Mouse (Mus musculus) forebrain, embryonic 12.5 days (tissue): ENCODE data around the gene E2f4. TPM values are rescaled to one million over a fixed set of nuclear protein-coding genes. Genes with fewer than 3 reads are reported as not detected.

Experiments used
- ATAC-seq: fragments of 200-750 bp; cut with Nextera tagmentation; 2 replicates; pipeline ENCODE4 v1.8.0; 2017; ENCODE audit warnings: moderate TSS enrichment; ENCODE audit not compliant: low FRiP score
- H3K27ac ChIP-seq: fragments of 300-500 bp; sonication (generic); 2 replicates; pipeline ENCODE4 v1.5.1; 2016; ENCODE audit warnings: mild to moderate bottlenecking
- H3K27me3 ChIP-seq: fragments of 300-500 bp; sonication (generic); 2 replicates; pipeline ENCODE4 v1.6.1; 2016; ENCODE audit warnings: mild to moderate bottlenecking
- H3K36me3 ChIP-seq: fragments of 300-500 bp; sonication (generic); replicated peaks from 2 replicates; pipeline ENCODE4 v1.6.1; 2016; ENCODE audit warnings: mild to moderate bottlenecking
- H3K4me1 ChIP-seq: fragments of 300-500 bp; sonication (generic); 2 replicates; pipeline ENCODE4 v1.6.1; 2016
- H3K4me2 ChIP-seq: fragments of 300-500 bp; sonication (generic); 2 replicates; pipeline ENCODE4 v1.6.1; 2016; ENCODE audit warnings: mild to moderate bottlenecking, moderate library complexity
- H3K4me3 ChIP-seq: fragments of 300-500 bp; sonication (generic); replicated peaks from 2 replicates; pipeline ENCODE4 v1.5.1; 2016; ENCODE audit warnings: mild to moderate bottlenecking
- H3K9ac ChIP-seq: fragments of 300-500 bp; sonication (generic); 2 replicates; pipeline ENCODE4 v1.6.1; 2016; ENCODE audit warnings: mild to moderate bottlenecking
- H3K9me3 ChIP-seq: fragments of 300-500 bp; sonication (generic); 2 replicates; pipeline ENCODE4 v1.6.1; 2016
- WGBS: fragments of 180-500 bp; shearing (Covaris S2); methylation state at CpG from one replicate; pipeline ENCODE4 v1.1.7; 2016; 5-methylcytosine and 5-hydroxymethylcytosine counted together
- microRNA counts: library from miRNA; unstranded; fragments of <30 nt; microRNA quantifications from one replicate; lab custom pipeline; 2017
- microRNA-seq: library from miRNA; unstranded; fragments of <30 nt; microRNA quantifications from one replicate; pipeline ENCODE4, GENCODE M21; 2017
- polyA plus RNA-seq: library from polyadenylated mRNA; unstranded; fragments of >200 nt; fragmentation: Nextera tagmentation; extraction: Ambion mirVana; gene quantifications from 2 replicates; pipeline ENCODE4 v1.2.1, GENCODE M21; 2016

The E2f4 gene
- polyA plus RNA-seq, 1 experiment from 2014 or later: 80.1 TPM

- H3K9ac ChIP-seq: peak within 1 kb of the TSS; percentile 60
- no peaks in the 10 kb centered on the region for H3K9me3 ChIP-seq
- H3K27me3 ChIP-seq: peaks cover 7% of the 10 kb centered on the region
- peak within 1 kb of the TSS; percentile 68 for H3K4me2 ChIP-seq
- H3K36me3 ChIP-seq: no peaks in the 10 kb centered on the region
- H3K27ac ChIP-seq: peak within 1 kb of the TSS; percentile 77
- peak; percentile 44 for ATAC-seq
- H3K4me1 ChIP-seq: peaks cover 38% of the 10 kb centered on the region
- H3K4me3 ChIP-seq: peak within 1 kb of the TSS; percentile 58
- WGBS: under 1% methylated on average over 34 of the region's 34 CpGs
These were observed 51.1 kb downstream of the E2f4 start, which contains the start of gene Slc9a5 for GRCm38 (mm10) chr8:105348450-105349095. Slc9a5 (plus strand) TSS chr8:105348843.

- peak overlapping the region; percentile 60 for H3K9ac ChIP-seq
- under 1% methylated on average over 47 of the region's 48 CpGs for WGBS
These were observed 51.8 kb downstream of the E2f4 start for GRCm38 (mm10) chr8:105349096-105349771.

GRCm38 (mm10) chr8:105350186-105350585 lies 52.7 kb downstream of the E2f4 start:
- 36% methylated on average over 7 of the region's 7 CpGs for WGBS
- ATAC-seq: no peak
- Histone ChIP-seq H3K27ac (no peak overlapping the region), H3K27me3 (peaks cover 7% of the 10 kb centered on the region), H3K36me3 (no peaks in the 10 kb centered on the region), H3K4me2 (peak overlapping the region; percentile 68), H3K9ac (peak overlapping the region; percentile 60; the same call in 1 of the 2 replicates), H3K4me3 (peak overlapping the region; percentile 58), H3K4me1 (peaks cover 38% of the 10 kb centered on the region), H3K9me3 (no peaks in the 10 kb centered on the region)

More at GRCm38 (mm10) chr8:105349096-105349771, 51.8 kb downstream of the E2f4 start:
- Histone ChIP-seq H3K9me3 (no peaks in the 10 kb centered on the region), H3K27me3 (peaks cover 7% of the 10 kb centered on the region), H3K4me1 (peaks cover 38% of the 10 kb centered on the region), H3K27ac (peak overlapping the region; percentile 77), H3K4me3 (peak overlapping the region; percentile 58), H3K4me2 (peak overlapping the region; percentile 68), H3K36me3 (no peaks in the 10 kb centered on the region)
- ATAC-seq: peak; percentile 33

GRCm38 (mm10) chr8:105353583-105354135 lies 56.2 kb downstream of the E2f4 start:
- no peak overlapping the region for H3K27ac ChIP-seq
- no peak overlapping the region for H3K4me2 ChIP-seq
- no peaks in the 10 kb centered on the region for H3K27me3 ChIP-seq
- no peaks in the 10 kb centered on the region for H3K9me3 ChIP-seq
- peaks cover 24% of the 10 kb centered on the region; the same call in 1 of the 2 replicates for H3K36me3 ChIP-seq
- ATAC-seq: no peak
- no peak overlapping the region for H3K9ac ChIP-seq
- 84% methylated on average over 8 of the region's 8 CpGs for WGBS
- peaks cover 15% of the 10 kb centered on the region for H3K4me1 ChIP-seq
- H3K4me3 ChIP-seq: no peak overlapping the region

GRCm38 (mm10) chr8:105354549-105354948 lies 57.1 kb downstream of the E2f4 start:
- no peak overlapping the region for H3K27ac ChIP-seq
- no peak overlapping the region for H3K4me3 ChIP-seq

More at GRCm38 (mm10) chr8:105354549-105354948, 57.1 kb downstream of the E2f4 start:
- no peaks in the 10 kb centered on the region for H3K27me3 ChIP-seq
- no peak overlapping the region for H3K4me2 ChIP-seq
- H3K9me3 ChIP-seq: no peaks in the 10 kb centered on the region
- H3K4me1 ChIP-seq: peaks cover 11% of the 10 kb centered on the region
- H3K9ac ChIP-seq: no peak overlapping the region
- ATAC-seq: no peak
- 93% methylated on average over 4 of the region's 4 CpGs for WGBS
- peaks cover 24% of the 10 kb centered on the region; the same call in 1 of the 2 replicates for H3K36me3 ChIP-seq

MicroRNAs within 50 kb of the gene (microRNA counts, 519-probe panel; counts per million panel counts)
- microRNA mmu-miR-328 (lab: Ali Mortazavi, UCI): 3,475 counts per million, percentile 32 among the panel's probes with 10 or more counts

Small RNA genes within 50 kb of the gene (microRNA-seq; reads per million reads assigned to microRNA genes)
- not detected for gene Gm27320
- 372 reads per million, percentile 66 among the genes with 10 or more reads in this experiment for gene Mir328

Other genes with a start within 250 kb of the E2f4 start
- gene Ces3a, start 249.1 kb upstream of the E2f4 start, polyA plus RNA-seq: not detected in 2 replicates
- gene Ces3b, start 213.9 kb upstream of the E2f4 start, polyA plus RNA-seq: not detected in 2 replicates
- not detected in 2 replicates for gene Ces4a, start 165.9 kb upstream of the E2f4 start, polyA plus RNA-seq
- gene Cbfb, start 127.0 kb upstream of the E2f4 start, polyA plus RNA-seq: 58.3 and 60.0 TPM in 2 replicates
- 26.5 and 27.8 TPM in 2 replicates for gene D230025D16Rik, start 72.5 kb upstream of the E2f4 start, polyA plus RNA-seq
- 3.3 and 4.5 TPM in 2 replicates for gene B3gnt9, start 42.5 kb upstream of the E2f4 start, polyA plus RNA-seq
- 10.8 and 11.0 TPM in 2 replicates for gene Tradd, start 33.1 kb upstream of the E2f4 start, polyA plus RNA-seq
- gene Fbxl8, start 33.0 kb upstream of the E2f4 start, polyA plus RNA-seq: 0.54 and 0.68 TPM in 2 replicates
- gene Hsf4, start 27.9 kb upstream of the E2f4 start, polyA plus RNA-seq: 0.11 TPM in 1 of 2 replicates, not detected in the other
- gene Nol3, start 21.5 kb upstream of the E2f4 start, polyA plus RNA-seq: 3.3 TPM in 2 replicates
- gene 4931428F04Rik, start 7.8 kb upstream of the E2f4 start, polyA plus RNA-seq: 47.6 and 53.0 TPM in 2 replicates
- 10.4 and 11.2 TPM in 2 replicates for gene Exoc3l, start 1.6 kb upstream of the E2f4 start, polyA plus RNA-seq
- 1.3 and 1.4 TPM in 2 replicates for gene Elmo3, start 7.9 kb downstream of the E2f4 start, polyA plus RNA-seq
- gene Lrrc29, start 28.6 kb downstream of the E2f4 start, polyA plus RNA-seq: 0.78 and 1.1 TPM in 2 replicates
- gene Tmem208, start 28.7 kb downstream of the E2f4 start, polyA plus RNA-seq: 87.5 and 89.7 TPM in 2 replicates
- 1.4 and 1.6 TPM in 2 replicates for gene Fhod1, start 50.3 kb downstream of the E2f4 start, polyA plus RNA-seq
- gene Slc9a5, start 51.2 kb downstream of the E2f4 start, polyA plus RNA-seq: 5.6 and 6.4 TPM in 2 replicates
- gene Plekhg4, start 75.6 kb downstream of the E2f4 start, polyA plus RNA-seq: 1.2 TPM in 2 replicates
- 0.13 TPM in 1 of 2 replicates, not detected in the other for gene Kctd19, start 115.8 kb downstream of the E2f4 start, polyA plus RNA-seq
- 1.2 and 1.4 TPM in 2 replicates for gene Lrrc36, start 115.9 kb downstream of the E2f4 start, polyA plus RNA-seq
- gene Tppp3, start 173.9 kb downstream of the E2f4 start, polyA plus RNA-seq: 39.9 and 41.3 TPM in 2 replicates
- gene Zdhhc1, start 199.2 kb downstream of the E2f4 start, polyA plus RNA-seq: 24.7 and 26.1 TPM in 2 replicates
- 10.9 and 12.0 TPM in 2 replicates for gene Hsd11b2, start 221.1 kb downstream of the E2f4 start, polyA plus RNA-seq